Mouse (Mus musculus) embryonic fibroblast, embryonic 13.5 days (primary cell): Measurements from ENCODE around the gene Vwa5b1.

Experiments
- CTCF ChIP-seq: IDR thresholded peaks from 2 replicates; pipeline ENCODE4 v1.5.1; 2011; ENCODE audit warnings: mild to moderate bottlenecking, control low read depth, low read length, moderate library complexity, borderline replicate concordance; ENCODE audit not compliant: insufficient read depth
- POLR2A ChIP-seq: IDR thresholded peaks from 2 replicates; pipeline ENCODE4 v1.6.1; 2011; ENCODE audit warnings: low read depth, mild to moderate bottlenecking, control low read depth, low read length, moderate library complexity

GRCm38 (mm10) chr4:138547556-138547955 lies 88.1 kb downstream of the Vwa5b1 start:
- TF ChIP-seq CTCF (no peak), POLR2A (no peak)
